Mouse (Mus musculus) lung, embryonic 16.5 days (tissue): ENCODE data around the gene Inpp5k. TPM values are rescaled to one million over a fixed set of nuclear protein-coding genes. Genes with fewer than 3 reads are reported as not detected.
"Not testable (repeated sequence)": the region's sequence is repeated elsewhere in the genome, so short reads cannot be mapped to it uniquely, and the experiment has no call there.

ENCODE experiments used
- ATAC-seq: fragments of 200-750 bp; cut with Nextera tagmentation; 2 replicates; pipeline ENCODE4 v1.8.0; 2017; ENCODE audit warnings: low read depth, mild to moderate bottlenecking, moderate library complexity
- H3K27ac ChIP-seq: fragments of 300-500 bp; sonication (generic); 2 replicates; pipeline ENCODE4 v1.5.1; 2014; ENCODE audit warnings: mild to moderate bottlenecking, control low read depth, low read length
- H3K27me3 ChIP-seq: fragments of 300-500 bp; sonication (generic); 2 replicates; pipeline ENCODE4 v1.6.1; 2014; ENCODE audit warnings: low read depth, low read length, mixed read lengths; ENCODE audit not compliant: control insufficient read depth, insufficient read depth
- H3K36me3 ChIP-seq: fragments of 300-500 bp; sonication (generic); 2 replicates; pipeline ENCODE4 v1.6.1; 2014; ENCODE audit warnings: low read length; ENCODE audit not compliant: control insufficient read depth, insufficient read depth
- H3K4me1 ChIP-seq: fragments of 300-500 bp; sonication (generic); replicated peaks from 2 replicates; pipeline ENCODE4 v1.6.1; 2014; ENCODE audit warnings: low read length, mixed read lengths; ENCODE audit not compliant: control insufficient read depth, insufficient read depth
- H3K4me2 ChIP-seq: fragments of 300-500 bp; sonication (generic); 2 replicates; pipeline ENCODE4 v1.6.1; 2014; ENCODE audit warnings: low read depth, low read length, control low read depth
- H3K4me3 ChIP-seq: fragments of 300-500 bp; sonication (generic); 2 replicates; pipeline ENCODE4 v1.5.1; 2014; ENCODE audit warnings: mild to moderate bottlenecking, low read length, control low read depth
- H3K9ac ChIP-seq: fragments of 300-500 bp; sonication (generic); 2 replicates; pipeline ENCODE4 v1.6.1; 2014; ENCODE audit warnings: low read length, control low read depth
- H3K9me3 ChIP-seq: fragments of 300-500 bp; sonication (generic); 2 replicates; pipeline ENCODE4 v1.6.1; 2016; ENCODE audit warnings: low read length; ENCODE audit not compliant: control insufficient read depth
- WGBS: fragments of 180-500 bp; shearing (Covaris S2); extraction: QIAGEN DNeasy Blood & Tissue Kit; methylation state at CpG from one replicate; pipeline ENCODE4 v1.1.7; 2014; 5-methylcytosine and 5-hydroxymethylcytosine counted together
- polyA plus RNA-seq: library from polyadenylated mRNA; unstranded; fragments of >200 nt; fragmentation: Nextera tagmentation; extraction: Ambion mirVana; gene quantifications from 2 replicates; pipeline ENCODE4 v1.2.1, GENCODE M21; 2015

The Inpp5k gene
- polyA plus RNA-seq, 1 experiment from 2014 or later, result 33.8 TPM

DNA sequence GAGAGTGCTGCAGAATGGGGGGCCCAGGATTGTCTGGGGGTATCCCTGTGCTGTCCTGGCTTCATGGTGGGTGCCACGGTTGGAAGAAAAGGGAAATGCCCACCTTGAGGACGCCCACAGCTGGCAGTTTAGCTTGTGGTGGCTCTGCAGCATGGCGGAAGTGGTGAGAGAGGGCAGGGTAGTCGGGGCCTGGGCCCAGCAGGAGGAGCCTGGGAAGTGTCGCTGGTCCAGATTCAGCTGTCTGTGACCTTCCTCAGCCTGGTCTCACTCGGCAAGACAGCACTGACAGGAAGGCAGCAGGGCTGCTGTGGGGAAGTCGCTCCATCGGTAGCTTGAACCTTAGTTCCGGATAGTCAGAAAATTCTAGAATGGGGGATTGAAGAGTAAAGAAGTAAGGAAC is 36.4 kb upstream of the Inpp5k start:
- no peak for ATAC-seq
- no peak overlapping the region for H3K4me3 ChIP-seq
- H3K4me2 ChIP-seq, result no peak overlapping the region
- H3K4me1 ChIP-seq, result peaks cover 3% of the 10 kb centered on the region
- H3K9ac ChIP-seq, result no peak overlapping the region
- H3K27me3 ChIP-seq, result no peaks in the 10 kb centered on the region
- H3K9me3 ChIP-seq, result no peaks in the 10 kb centered on the region
- 76% methylated on average over 9 of the region's 9 CpGs for WGBS
- no peak overlapping the region for H3K27ac ChIP-seq
- H3K36me3 ChIP-seq, result peaks cover 20% of the 10 kb centered on the region

DNA sequence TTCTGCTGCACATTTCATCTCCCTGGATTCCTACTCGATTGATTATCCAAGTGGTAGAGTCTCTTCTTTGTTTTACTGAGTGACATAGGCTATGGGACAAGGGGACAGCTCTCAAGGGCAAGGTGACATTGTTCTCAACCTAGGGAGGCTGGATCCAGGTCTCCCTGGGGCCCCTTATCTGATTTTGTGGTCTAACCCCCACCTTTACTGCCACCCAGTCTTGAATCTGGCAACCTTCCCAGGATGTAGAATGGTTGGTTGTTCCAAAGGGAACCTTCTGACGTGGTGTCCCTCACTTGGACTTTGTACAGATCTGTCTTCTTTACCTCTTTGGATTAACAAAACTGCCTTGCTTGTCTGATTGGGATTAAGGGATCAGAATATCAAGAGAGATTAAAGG is 35.4 kb upstream of the Inpp5k start:
- WGBS, result 77% methylated on average over 2 of the region's 2 CpGs
- Histone ChIP-seq H3K4me1 (no peaks in the 10 kb centered on the region; the same call in none of the 2 replicates), H3K4me2 (no peak overlapping the region), H3K9me3 (no peaks in the 10 kb centered on the region), H3K27me3 (no peaks in the 10 kb centered on the region), H3K9ac (no peak overlapping the region), H3K4me3 (no peak overlapping the region), H3K27ac (no peak overlapping the region), H3K36me3 (peaks cover 22% of the 10 kb centered on the region)
- no peak for ATAC-seq

DNA sequence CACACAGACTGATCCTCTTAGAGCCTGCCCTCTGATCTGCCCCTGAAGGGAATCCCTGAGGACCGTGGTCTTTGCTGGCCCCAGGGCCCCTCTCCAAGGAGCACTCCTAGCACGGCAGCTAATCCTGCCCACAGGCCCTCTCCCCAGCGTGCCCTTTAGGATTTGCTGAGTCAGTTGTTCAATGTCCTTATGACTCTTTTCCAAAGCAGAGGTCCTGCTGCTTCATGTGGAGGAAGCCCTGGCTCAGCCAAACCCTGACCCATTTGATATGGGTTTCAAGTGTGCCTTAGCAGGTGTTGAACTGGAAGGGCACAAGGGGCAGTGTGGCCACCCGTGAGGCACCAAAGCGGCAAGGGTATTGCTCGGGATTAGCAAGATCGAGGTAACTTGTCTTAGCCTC is 35.0 kb upstream of the Inpp5k start:
- Histone ChIP-seq H3K27me3 (no peaks in the 10 kb centered on the region), H3K4me1 (no peaks in the 10 kb centered on the region; the same call in none of the 2 replicates), H3K9me3 (no peaks in the 10 kb centered on the region), H3K27ac (no peak overlapping the region), H3K4me2 (no peak overlapping the region), H3K4me3 (no peak overlapping the region), H3K36me3 (peaks cover 23% of the 10 kb centered on the region), H3K9ac (no peak overlapping the region)
- 79% methylated on average over 7 of the region's 7 CpGs for WGBS
- ATAC-seq, result no peak

DNA sequence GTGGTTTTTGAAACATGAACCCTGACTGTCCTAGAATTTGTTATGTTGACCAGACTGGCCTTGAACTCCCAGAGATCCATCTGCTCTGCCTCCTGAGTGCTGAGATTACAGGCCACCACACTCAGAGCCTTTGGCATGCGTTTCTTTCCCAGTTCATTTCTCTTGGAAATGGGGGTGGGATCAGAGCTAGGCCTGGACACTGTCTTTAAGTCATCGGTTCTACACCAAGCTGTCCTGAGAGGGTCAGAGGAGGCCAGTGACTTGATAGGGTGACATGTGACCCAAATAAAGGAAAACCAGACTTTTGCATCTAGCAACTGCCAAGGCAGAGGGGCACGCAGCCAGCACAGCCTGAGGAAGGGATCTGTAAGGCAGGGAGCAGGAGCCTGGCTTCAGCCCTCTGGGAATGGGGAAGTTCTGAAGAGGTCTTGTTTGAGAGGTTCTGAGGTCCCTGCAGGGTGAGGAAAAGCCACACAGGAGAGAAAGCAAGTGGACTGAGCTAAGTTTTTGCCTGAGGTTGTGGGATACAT is 34.0 kb upstream of the Inpp5k start:
- 66% methylated on average over 3 of the region's 3 CpGs for WGBS
- H3K4me1 ChIP-seq, result no peaks in the 10 kb centered on the region; the same call in none of the 2 replicates
- peaks cover 33% of the 10 kb centered on the region for H3K36me3 ChIP-seq
- ATAC-seq, result no peak
- no peaks in the 10 kb centered on the region for H3K9me3 ChIP-seq
- H3K27ac ChIP-seq, result no peak overlapping the region
- H3K4me3 ChIP-seq, result no peak overlapping the region
- no peak overlapping the region for H3K9ac ChIP-seq
- no peaks in the 10 kb centered on the region for H3K27me3 ChIP-seq
- H3K4me2 ChIP-seq, result no peak overlapping the region

DNA sequence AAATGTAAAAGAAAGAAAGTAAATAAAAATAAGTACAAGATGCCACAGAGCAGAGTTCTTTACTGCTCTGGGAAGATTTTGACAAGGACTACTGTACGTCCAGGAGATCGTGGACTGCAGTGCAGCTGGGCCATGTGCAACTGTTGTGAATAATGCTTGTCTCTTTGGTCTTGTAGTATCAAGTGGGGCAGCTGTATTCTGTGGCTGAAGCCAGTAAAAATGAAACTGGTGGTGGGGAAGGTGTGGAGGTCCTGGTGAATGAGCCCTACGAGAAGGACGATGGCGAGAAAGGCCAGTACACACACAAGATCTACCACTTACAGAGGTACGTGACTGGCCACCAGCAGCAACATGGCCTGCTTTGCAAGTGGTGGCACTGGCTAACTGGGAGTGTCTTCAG is 32.8 kb upstream of the Inpp5k start:
- ATAC-seq, result no peak
- H3K36me3 ChIP-seq, result peaks cover 36% of the 10 kb centered on the region
- H3K9me3 ChIP-seq, result no peaks in the 10 kb centered on the region
- 75% methylated on average over 6 of the region's 6 CpGs for WGBS
- no peak overlapping the region for H3K4me2 ChIP-seq
- H3K4me1 ChIP-seq, result no peaks in the 10 kb centered on the region; the same call in 1 of the 2 replicates
- peak overlapping the region; percentile 71 for H3K27ac ChIP-seq
- no peak overlapping the region for H3K9ac ChIP-seq
- no peak overlapping the region for H3K4me3 ChIP-seq
- no peaks in the 10 kb centered on the region for H3K27me3 ChIP-seq

DNA sequence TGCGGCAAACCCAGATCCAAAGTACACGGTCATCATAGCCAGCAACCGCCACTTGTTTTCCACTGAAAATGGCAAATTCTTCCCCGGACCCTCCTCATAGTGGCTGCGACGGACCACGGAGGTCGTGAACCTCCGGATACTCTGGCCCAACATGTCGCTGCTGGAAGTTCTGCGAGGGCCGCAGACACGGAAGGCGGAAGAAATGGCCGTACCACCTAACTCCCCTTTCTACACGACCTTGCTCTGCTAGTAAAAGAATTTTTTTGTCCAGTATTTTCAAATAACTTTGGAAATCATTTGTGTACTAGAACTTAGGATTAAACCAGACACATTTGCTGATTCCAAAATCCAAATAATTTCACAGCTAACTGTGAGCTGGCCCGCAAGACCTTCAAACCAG is 31.0 kb upstream of the Inpp5k start:
- H3K27ac ChIP-seq, H3K4me2 ChIP-seq, H3K9me3 ChIP-seq, H3K9ac ChIP-seq, H3K4me3 ChIP-seq, ATAC-seq, H3K4me1 ChIP-seq, H3K27me3 ChIP-seq: not testable (repeated sequence)
- WGBS, result 88% methylated on average over 16 of the region's 17 CpGs
- peaks cover 38% of the 10 kb centered on the region for H3K36me3 ChIP-seq

DNA sequence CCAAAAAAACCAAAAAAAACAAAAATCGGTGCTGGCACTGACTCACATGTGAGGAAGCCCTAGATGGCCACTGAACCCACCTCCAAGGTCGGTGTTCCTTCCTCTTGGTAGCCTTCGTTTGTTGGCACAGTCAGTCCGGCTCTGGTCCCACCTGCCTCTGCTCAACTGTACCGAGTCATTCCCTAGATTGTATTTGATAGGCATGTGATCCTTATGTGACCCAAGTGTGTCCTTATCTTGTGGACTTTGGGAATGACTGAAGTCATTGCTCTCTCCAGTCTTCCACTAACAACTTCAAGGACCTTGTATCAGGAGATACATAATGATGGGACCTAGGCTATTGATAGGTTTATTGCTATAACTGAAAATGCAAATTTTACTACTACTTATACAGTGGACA is 26.0 kb upstream of the Inpp5k start:
- Histone ChIP-seq H3K4me1 (no peaks in the 10 kb centered on the region), H3K9ac (no peak overlapping the region), H3K27ac (no peak overlapping the region), H3K4me2 (no peak overlapping the region), H3K36me3 (peaks cover 34% of the 10 kb centered on the region), H3K27me3 (no peaks in the 10 kb centered on the region), H3K4me3 (no peak overlapping the region), H3K9me3 (no peaks in the 10 kb centered on the region)
- 73% methylated on average over 5 of the region's 5 CpGs for WGBS
- no peak for ATAC-seq

DNA sequence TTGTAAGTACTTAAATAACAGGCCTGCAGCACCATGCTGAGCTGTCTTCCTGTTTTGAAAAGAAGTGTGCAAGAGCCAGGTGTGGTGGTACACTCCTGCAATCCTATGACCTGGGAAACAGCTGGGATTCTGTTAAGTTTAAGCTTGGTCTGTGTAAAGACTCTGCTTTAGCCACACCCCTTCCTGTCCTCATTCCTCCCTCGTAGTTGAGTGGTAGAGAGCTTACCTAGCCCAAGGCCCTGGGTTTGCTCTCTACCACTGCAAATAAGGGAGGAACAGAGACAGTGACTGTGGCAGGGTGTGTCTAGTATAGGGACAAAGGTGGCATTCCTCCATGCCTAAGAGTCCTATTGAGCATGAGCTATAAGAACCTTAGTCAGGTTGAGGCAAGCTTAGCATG is 25.5 kb upstream of the Inpp5k start:
- no peak overlapping the region for H3K4me3 ChIP-seq
- H3K27me3 ChIP-seq, result no peaks in the 10 kb centered on the region
- H3K36me3 ChIP-seq, result peaks cover 32% of the 10 kb centered on the region
- 42% methylated on average over 1 of the region's 1 CpGs for WGBS
- H3K9me3 ChIP-seq, result no peaks in the 10 kb centered on the region
- H3K27ac ChIP-seq, result no peak overlapping the region
- H3K4me1 ChIP-seq, result no peaks in the 10 kb centered on the region
- no peak overlapping the region for H3K9ac ChIP-seq
- no peak overlapping the region for H3K4me2 ChIP-seq
- ATAC-seq, result no peak

DNA sequence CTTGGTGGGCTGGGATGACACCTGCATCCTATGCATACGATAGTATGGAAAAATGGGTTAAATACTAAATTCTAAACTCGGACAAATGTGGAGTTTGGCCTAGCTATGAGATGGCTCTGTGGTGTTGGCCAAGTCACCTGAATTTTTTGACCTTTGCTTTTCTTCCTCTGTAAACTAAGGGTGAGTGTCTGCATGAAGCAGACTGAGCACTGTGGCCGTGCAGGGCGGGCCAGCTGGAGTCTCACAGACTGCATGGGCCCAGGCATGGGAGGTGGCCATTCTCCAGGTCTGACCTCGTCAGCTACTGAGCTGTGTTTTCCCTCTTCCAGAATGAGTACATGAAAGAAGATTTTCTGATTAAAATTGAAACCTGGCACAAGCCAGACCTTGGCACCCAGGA is 22.0 kb upstream of the Inpp5k start:
- WGBS, result 96% methylated on average over 5 of the region's 5 CpGs
- no peaks in the 10 kb centered on the region for H3K27me3 ChIP-seq
- H3K4me2 ChIP-seq, result no peak overlapping the region
- H3K9me3 ChIP-seq, result no peaks in the 10 kb centered on the region
- H3K27ac ChIP-seq, result no peak overlapping the region
- H3K36me3 ChIP-seq, result peaks cover 19% of the 10 kb centered on the region
- no peak overlapping the region for H3K4me3 ChIP-seq
- ATAC-seq, result no peak
- no peaks in the 10 kb centered on the region for H3K4me1 ChIP-seq
- H3K9ac ChIP-seq, result no peak overlapping the region

DNA sequence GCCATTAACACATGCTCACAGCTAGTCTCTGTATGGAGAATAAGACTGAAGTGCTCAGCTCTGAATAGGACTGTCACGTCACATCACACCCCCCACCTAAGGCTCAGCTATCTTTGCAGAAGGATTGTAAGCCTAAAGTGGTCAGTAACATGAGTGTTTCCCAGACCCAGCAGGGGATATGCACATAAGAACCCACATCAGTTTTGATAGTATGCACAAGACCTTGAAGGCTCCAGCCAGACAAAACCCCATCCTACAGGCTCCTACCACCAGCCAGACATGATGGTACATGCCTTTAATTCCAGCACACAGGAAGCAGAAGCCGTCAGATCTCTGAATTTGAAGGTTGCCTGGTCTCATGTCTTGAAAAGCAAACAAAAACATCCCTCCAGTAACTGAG is 20.8 kb upstream of the Inpp5k start:
- 71% methylated on average over 2 of the region's 2 CpGs for WGBS
- Histone ChIP-seq H3K36me3 (peaks cover 21% of the 10 kb centered on the region), H3K27ac (no peak overlapping the region), H3K27me3 (no peaks in the 10 kb centered on the region), H3K4me2 (no peak overlapping the region), H3K9me3 (no peaks in the 10 kb centered on the region), H3K4me1 (no peaks in the 10 kb centered on the region), H3K9ac (no peak overlapping the region), H3K4me3 (no peak overlapping the region)
- ATAC-seq, result no peak
